Mouse (Mus musculus) midbrain, embryonic 10.5 days (tissue): Measurements from ENCODE around the gene Hspbp1. TPM values are rescaled to one million over a fixed set of nuclear protein-coding genes. Genes with fewer than 3 reads are reported as not detected.

Experiments used
- DNase-seq: peaks from one replicate; pipeline ENCODE4 v3.0.0-alpha.2; 2017; ENCODE audit warnings: low spot score
- H3K27ac ChIP-seq: fragments of 300-500 bp; sonication (generic); replicated peaks from 2 replicates; pipeline ENCODE4 v1.5.1; 2016; ENCODE audit warnings: mild to moderate bottlenecking
- H3K27me3 ChIP-seq: fragments of 300-500 bp; sonication (generic); 2 replicates; pipeline ENCODE4 v1.6.1; 2016; ENCODE audit warnings: low read depth, mild to moderate bottlenecking; ENCODE audit not compliant: poor library complexity, severe bottlenecking
- H3K36me3 ChIP-seq: fragments of 300-500 bp; sonication (generic); 2 replicates; pipeline ENCODE4 v1.6.1; 2016; ENCODE audit warnings: mild to moderate bottlenecking, moderate library complexity
- H3K4me1 ChIP-seq: fragments of 300-500 bp; sonication (generic); 2 replicates; pipeline ENCODE4 v1.6.1; 2016
- H3K4me3 ChIP-seq: fragments of 300-500 bp; sonication (generic); 2 replicates; pipeline ENCODE4 v1.5.1; 2016; ENCODE audit warnings: mild to moderate bottlenecking, moderate library complexity
- H3K9me3 ChIP-seq: fragments of 300-500 bp; sonication (generic); replicated peaks from 2 replicates; pipeline ENCODE4 v1.6.1; 2016; ENCODE audit warnings: mild to moderate bottlenecking
- WGBS: fragments of 180-500 bp; shearing (Covaris S2); methylation state at CpG from one replicate; pipeline ENCODE4 v1.1.7; 2016; 5-methylcytosine and 5-hydroxymethylcytosine counted together
- polyA plus RNA-seq: library from polyadenylated mRNA; unstranded; fragments of >200 nt; fragmentation: Nextera tagmentation; extraction: Ambion mirVana; gene quantifications from 2 replicates; pipeline ENCODE4 v1.2.1, GENCODE M21; 2016

The Hspbp1 gene
- polyA plus RNA-seq, 1 experiment from 2014 or later = 142 TPM

DNA sequence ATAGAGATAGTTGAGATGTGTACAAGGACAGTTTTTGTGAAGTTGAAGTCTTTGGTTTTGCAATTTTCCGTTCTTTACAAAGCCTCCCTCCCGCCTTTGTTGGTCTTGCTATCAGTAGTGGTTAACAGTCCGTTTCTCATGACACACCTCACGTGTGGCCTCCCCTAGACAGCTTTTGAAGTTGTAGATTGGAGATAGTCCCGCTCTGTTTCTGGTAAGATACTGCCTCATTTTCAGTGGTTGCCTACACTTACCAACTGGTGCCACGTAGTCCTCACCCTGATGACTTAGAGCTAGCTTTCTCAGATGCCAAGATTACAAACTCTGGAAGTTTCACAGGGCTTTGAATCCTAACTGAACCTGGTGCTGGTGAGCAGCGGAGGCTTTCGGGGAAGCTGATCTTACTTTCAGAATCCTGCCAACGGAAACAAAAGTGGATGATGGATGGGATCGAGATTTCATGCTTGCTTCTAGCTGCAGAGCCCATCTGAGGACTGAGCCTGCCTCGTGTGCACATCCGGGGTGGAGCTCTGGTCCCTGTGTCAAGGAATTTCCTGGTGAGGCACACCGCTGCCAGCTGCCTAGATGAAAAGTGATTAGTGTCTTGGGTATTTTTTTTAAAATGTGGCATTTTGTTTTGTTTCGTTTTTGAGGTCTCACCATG, 71.0 kb downstream of the Hspbp1 start:
- Histone ChIP-seq H3K4me3 (no peak overlapping the region), H3K27me3 (no peaks in the 10 kb centered on the region), H3K36me3 (no peaks in the 10 kb centered on the region), H3K27ac (no peak overlapping the region), H3K9me3 (no peaks in the 10 kb centered on the region), H3K4me1 (no peaks in the 10 kb centered on the region)
- WGBS = 85% methylated on average over 14 of the region's 14 CpGs
- no peak for DNase-seq

DNA sequence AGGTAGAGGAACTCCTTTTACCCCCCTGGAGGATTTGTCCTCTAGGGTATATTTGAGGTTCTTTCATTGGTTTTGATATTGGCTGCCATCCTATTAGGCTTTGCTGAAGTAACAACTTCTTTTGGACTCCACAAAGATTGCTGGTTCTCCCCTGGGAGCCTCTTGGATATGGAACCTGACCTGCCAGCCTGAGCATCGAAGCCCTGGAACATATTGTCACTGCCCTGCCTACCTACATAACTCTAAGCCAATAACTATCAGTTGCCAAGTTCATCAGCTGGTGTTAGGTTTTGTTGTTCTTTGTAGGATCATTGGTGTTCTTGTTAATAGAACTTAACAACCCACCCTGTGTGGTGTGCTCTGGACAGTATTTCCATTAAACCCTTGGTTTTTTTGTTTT, 71.9 kb downstream of the Hspbp1 start:
- 85% methylated on average over 1 of the region's 1 CpGs for WGBS
- no peaks in the 10 kb centered on the region for H3K36me3 ChIP-seq
- H3K9me3 ChIP-seq = no peaks in the 10 kb centered on the region
- H3K4me3 ChIP-seq = no peak overlapping the region
- DNase-seq = no peak
- H3K27me3 ChIP-seq = no peaks in the 10 kb centered on the region
- H3K27ac ChIP-seq = no peak overlapping the region
- no peaks in the 10 kb centered on the region for H3K4me1 ChIP-seq

DNA sequence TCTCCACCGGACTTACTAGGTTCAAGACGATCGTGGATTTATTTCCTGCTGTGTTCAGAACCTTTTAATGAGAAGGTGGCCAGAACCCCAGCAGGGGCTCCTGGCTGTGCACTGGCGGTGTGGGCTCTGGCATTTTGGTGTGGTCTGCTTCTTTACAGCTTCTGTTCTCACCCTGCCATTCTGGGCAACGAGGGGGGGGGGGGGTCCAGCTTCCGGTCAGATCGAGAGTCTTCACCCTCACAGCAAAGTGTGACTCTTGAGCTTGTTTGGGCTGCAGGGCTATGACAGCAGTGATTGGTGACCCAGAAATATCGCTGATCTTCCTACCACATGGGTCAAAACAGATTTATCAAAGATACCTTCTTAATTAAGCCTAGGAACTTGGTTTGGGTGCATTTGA, 72.5 kb downstream of the Hspbp1 start:
- Histone ChIP-seq H3K4me1 (no peaks in the 10 kb centered on the region), H3K27ac (no peak overlapping the region), H3K36me3 (no peaks in the 10 kb centered on the region), H3K9me3 (no peaks in the 10 kb centered on the region), H3K4me3 (no peak overlapping the region), H3K27me3 (no peaks in the 10 kb centered on the region)
- DNase-seq = no peak
- WGBS = 70% methylated on average over 8 of the region's 8 CpGs

DNA sequence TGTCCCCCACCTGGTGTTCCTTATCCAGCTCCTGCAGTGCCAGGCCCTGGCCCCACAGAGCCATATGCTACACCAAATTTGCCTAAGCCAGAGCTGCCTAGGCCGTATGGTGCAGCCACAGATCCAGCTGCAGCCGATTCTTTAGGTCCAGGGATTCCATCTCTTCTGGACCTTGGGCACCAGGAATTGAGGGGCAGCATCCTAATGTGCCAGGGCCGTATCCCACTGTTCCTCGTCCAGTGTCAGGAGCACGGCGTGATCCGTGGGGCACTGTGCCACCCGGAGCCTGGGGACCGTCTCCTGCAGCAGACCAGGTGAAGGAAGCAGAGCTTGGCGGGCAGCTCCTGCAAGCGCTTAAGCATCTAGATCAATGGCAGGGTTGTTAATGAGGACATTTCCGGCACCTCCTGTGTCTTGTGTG, 72.9 kb downstream of the Hspbp1 start:
- no peaks in the 10 kb centered on the region for H3K4me1 ChIP-seq
- no peaks in the 10 kb centered on the region for H3K9me3 ChIP-seq
- no peak overlapping the region for H3K4me3 ChIP-seq
- no peaks in the 10 kb centered on the region for H3K36me3 ChIP-seq
- 88% methylated on average over 12 of the region's 12 CpGs for WGBS
- H3K27me3 ChIP-seq = no peaks in the 10 kb centered on the region
- no peak overlapping the region for H3K27ac ChIP-seq
- DNase-seq = no peak

DNA sequence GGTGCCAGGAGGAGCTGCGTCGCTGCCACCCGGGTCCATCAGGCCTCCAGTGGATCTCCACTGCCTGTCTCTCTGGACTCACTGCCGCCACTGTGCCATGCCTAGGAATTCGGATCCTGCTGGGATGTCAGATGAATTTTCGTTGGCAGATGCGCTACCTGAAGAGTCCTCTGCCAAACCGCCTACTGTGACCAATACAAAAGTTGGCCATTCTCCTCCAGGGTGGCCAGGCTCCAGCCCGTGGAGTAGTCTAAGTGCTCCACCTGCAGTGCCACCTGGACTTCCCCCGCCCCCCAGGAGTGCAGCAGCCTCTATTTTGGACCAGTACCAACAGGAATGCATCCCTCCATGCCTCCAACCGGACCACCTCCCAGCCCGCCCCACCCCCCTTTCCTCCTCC, 73.4 kb downstream of the Hspbp1 start:
- Histone ChIP-seq H3K4me3 (no peak overlapping the region), H3K4me1 (no peaks in the 10 kb centered on the region), H3K9me3 (no peaks in the 10 kb centered on the region), H3K27me3 (no peaks in the 10 kb centered on the region), H3K36me3 (no peaks in the 10 kb centered on the region), H3K27ac (no peak overlapping the region)
- DNase-seq = no peak
- 85% methylated on average over 12 of the region's 12 CpGs for WGBS

Other genes with a start within 250 kb of the Hspbp1 start
- 34.9 and 35.8 TPM in 2 replicates for gene Rdh13, start 239.4 kb downstream of the Hspbp1 start, polyA plus RNA-seq
- 2.9 and 3.4 TPM in 2 replicates for gene Eps8l1, start 224.4 kb downstream of the Hspbp1 start, polyA plus RNA-seq
- 33.5 and 40.4 TPM in 2 replicates for gene Ppp1r12c, start 183.4 kb downstream of the Hspbp1 start, polyA plus RNA-seq
- 4.7 and 6.0 TPM in 2 replicates for gene Tnnt1, start 168.7 kb downstream of the Hspbp1 start, polyA plus RNA-seq
- gene Tnni3, start 160.8 kb downstream of the Hspbp1 start, polyA plus RNA-seq = 2.0 and 2.3 TPM in 2 replicates
- gene Dnaaf3, start 152.6 kb downstream of the Hspbp1 start, polyA plus RNA-seq = 1.8 and 2.2 TPM in 2 replicates
- gene Syt5, start 137.5 kb downstream of the Hspbp1 start, polyA plus RNA-seq = 5.0 and 9.8 TPM in 2 replicates
- gene Ptprh, start 81.0 kb downstream of the Hspbp1 start, polyA plus RNA-seq = not detected in 2 replicates
- 1.8 and 2.8 TPM in 2 replicates for gene Tmem86b, start 53.6 kb downstream of the Hspbp1 start, polyA plus RNA-seq
- 9.2 and 9.8 TPM in 2 replicates for gene Ppp6r1, start 26.0 kb downstream of the Hspbp1 start, polyA plus RNA-seq
- gene Brsk1, start 5.5 kb upstream of the Hspbp1 start, polyA plus RNA-seq = 1.7 and 2.3 TPM in 2 replicates
- 0.10 TPM in 2 replicates for gene Tmem150b, start 40.2 kb upstream of the Hspbp1 start, polyA plus RNA-seq
- gene Kmt5c, start 55.0 kb upstream of the Hspbp1 start, polyA plus RNA-seq = 91.6 and 103 TPM in 2 replicates
- gene Cox6b2, start 68.0 kb upstream of the Hspbp1 start, polyA plus RNA-seq = 44.1 and 46.7 TPM in 2 replicates
- not detected in 2 replicates for gene Fam71e2, start 86.2 kb upstream of the Hspbp1 start, polyA plus RNA-seq
- gene Il11, start 97.8 kb upstream of the Hspbp1 start, polyA plus RNA-seq = 0.21 TPM in 1 of 2 replicates, not detected in the other
- gene Tmem190, start 97.9 kb upstream of the Hspbp1 start, polyA plus RNA-seq = not detected in 2 replicates
- gene Tmem238, start 104.6 kb upstream of the Hspbp1 start, polyA plus RNA-seq = 2.7 and 3.4 TPM in 2 replicates
- 339 and 383 TPM in 2 replicates for gene Rpl28, start 107.8 kb upstream of the Hspbp1 start, polyA plus RNA-seq
- 357 and 426 TPM in 2 replicates for gene Ube2s, start 127.5 kb upstream of the Hspbp1 start, polyA plus RNA-seq
- 0.28 and 1.1 TPM in 2 replicates for gene Shisa7, start 159.6 kb upstream of the Hspbp1 start, polyA plus RNA-seq
- 2.8 and 4.1 TPM in 2 replicates for gene Isoc2b, start 185.2 kb upstream of the Hspbp1 start, polyA plus RNA-seq
- gene Isoc2a, start 192.1 kb upstream of the Hspbp1 start, polyA plus RNA-seq = 0.64 and 0.70 TPM in 2 replicates
- gene Gm36210, start 221.4 kb upstream of the Hspbp1 start, polyA plus RNA-seq = 0.20 TPM in 1 of 2 replicates, not detected in the other
- 4.3 and 4.7 TPM in 2 replicates for gene Zfp628, start 230.1 kb upstream of the Hspbp1 start, polyA plus RNA-seq
- gene Nat14, start 237.0 kb upstream of the Hspbp1 start, polyA plus RNA-seq = 10.4 and 11.6 TPM in 2 replicates
- gene Ssc5d, start 240.7 kb upstream of the Hspbp1 start, polyA plus RNA-seq = 1.6 and 1.9 TPM in 2 replicates